Mouse (Mus musculus): ENCODE results near the gene Trcg1.

Trcg1 gene

GRCm38 (mm10) chr9:57232341-57232940 is 3.9 kb upstream of the Trcg1 start:
- in situ Hi-C loops (cut with MseI, MboI) = no loop called here

GRCm38 (mm10) chr9:57233142-57233541 is 3.2 kb upstream of the Trcg1 start:
- in situ Hi-C loops (cut with MseI, MboI) = no loop called here

- in situ Hi-C loops (cut with MseI, MboI) = no loop called here
Observed at GRCm38 (mm10) chr9:57233767-57234166, 2.6 kb upstream of the Trcg1 start.

GRCm38 (mm10) chr9:57237705-57238104 is 1.3 kb downstream of the Trcg1 start:
- in situ Hi-C loops (cut with MseI, MboI) = no loop called here

- in situ Hi-C loops (cut with MseI, MboI) = no loop called here
Observed at GRCm38 (mm10) chr9:57238220-57238619, 1.9 kb downstream of the Trcg1 start.

GRCm38 (mm10) chr9:57241111-57241510 is 4.8 kb downstream of the Trcg1 start:
- in situ Hi-C loops (cut with MseI, MboI) = no loop called here

- in situ Hi-C loops (cut with MseI, MboI) = no loop called here
Observed at GRCm38 (mm10) chr9:57242916-57243315, 6.6 kb downstream of the Trcg1 start.

GRCm38 (mm10) chr9:57244106-57244685 is 7.8 kb downstream of the Trcg1 start:
- in situ Hi-C loops (cut with MseI, MboI) = no loop called here

- in situ Hi-C loops (cut with MseI, MboI) = no loop called here
Observed at GRCm38 (mm10) chr9:57246482-57246881, 10.1 kb downstream of the Trcg1 start.

- in situ Hi-C loops (cut with MseI, MboI) = no loop called here
Observed at GRCm38 (mm10) chr9:57247201-57247671, 10.9 kb downstream of the Trcg1 start.

GRCm38 (mm10) chr9:57248030-57248942 is 11.9 kb downstream of the Trcg1 start:
- in situ Hi-C loops (cut with MseI, MboI) = no loop called here

- in situ Hi-C loops (cut with MseI, MboI) = no loop called here
Observed at GRCm38 (mm10) chr9:57250026-57250425, 13.7 kb downstream of the Trcg1 start.

GRCm38 (mm10) chr9:57251139-57251538 is 14.8 kb downstream of the Trcg1 start:
- in situ Hi-C loops (cut with MseI, MboI) = no loop called here

GRCm38 (mm10) chr9:57254061-57254460 is 17.7 kb downstream of the Trcg1 start:
- in situ Hi-C loops (cut with MseI, MboI) = no loop called here

GRCm38 (mm10) chr9:57254823-57255495 is 18.6 kb downstream of the Trcg1 start:
- in situ Hi-C loops (cut with MseI, MboI) = loop anchor here in 1 of 2 experiments (5.0 kb wide), 1 partner anchor 177 kb away; no protein-coding TSS in a partner anchor

- in situ Hi-C loops (cut with MseI, MboI) = loop anchor here in 1 of 2 experiments (5.0 kb wide), 1 partner anchor 176 kb away; no protein-coding TSS in a partner anchor
Observed at GRCm38 (mm10) chr9:57256309-57256708, 20.0 kb downstream of the Trcg1 start.

- in situ Hi-C loops (cut with MseI, MboI) = loop anchor here in 1 of 2 experiments (5.0 kb wide), 1 partner anchor 175 kb away; no protein-coding TSS in a partner anchor
Observed at GRCm38 (mm10) chr9:57256861-57257260, 20.5 kb downstream of the Trcg1 start.

GRCm38 (mm10) chr9:57257627-57258026 is 21.3 kb downstream of the Trcg1 start:
- in situ Hi-C loops (cut with MseI, MboI) = loop anchor here in 1 of 2 experiments (5.0 kb wide), 1 partner anchor 175 kb away; no protein-coding TSS in a partner anchor

GRCm38 (mm10) chr9:57259736-57260135 is 23.4 kb downstream of the Trcg1 start:
- in situ Hi-C loops (cut with MseI, MboI) = loop anchor here (5.0 to 10.0 kb wide), 2 partner anchors 173 to 175 kb away; no protein-coding TSS in a partner anchor

GRCm38 (mm10) chr9:57260940-57261339 is 24.6 kb downstream of the Trcg1 start:
- in situ Hi-C loops (cut with MseI, MboI) = loop anchor here in 1 of 2 experiments (10.0 kb wide), 1 partner anchor 174 kb away; no protein-coding TSS in a partner anchor

GRCm38 (mm10) chr9:57261516-57261912 is 25.2 kb downstream of the Trcg1 start:
- in situ Hi-C loops (cut with MseI, MboI) = loop anchor here in 1 of 2 experiments (10.0 kb wide), 1 partner anchor 173 kb away; no protein-coding TSS in a partner anchor
